Mouse (Mus musculus) c-Kit-negative CD71-positive TER-119-positive erythroid progenitor cells, embryonic 14.5 days (primary cell): ENCODE data around the gene 5031439G07Rik.
A peak's percentile ranks its signal among the peaks of the same experiment; 100 is the strongest.
"Not testable (repeated sequence)": the region's sequence is repeated elsewhere in the genome, so short reads cannot be mapped to it uniquely, and the experiment has no call there.

Source experiments
- DNase-seq: peaks from one replicate; pipeline ENCODE4 v3.0.0-alpha.2; 2013; ENCODE audit warnings: low read depth, low spot score

Gene 5031439G07Rik

GRCm38 (mm10) chr15:84987874-84988825 lies at the start of gene 5031439G07Rik:
5031439G07Rik (minus strand) TSS chr15:84988551.
- peak; percentile 78 for DNase-seq

GRCm38 (mm10) chr15:85037343-85037690 lies 49.0 kb upstream of the 5031439G07Rik start:
- no peak for DNase-seq

GRCm38 (mm10) chr15:85036566-85037342 lies 48.4 kb upstream of the 5031439G07Rik start:
- DNase-seq, result peak; percentile 94

- DNase-seq, result not testable (repeated sequence)
Observed at GRCm38 (mm10) chr15:85033916-85034315, 45.6 kb upstream of the 5031439G07Rik start.

- no peak for DNase-seq
Observed at GRCm38 (mm10) chr15:85031866-85032265, 43.5 kb upstream of the 5031439G07Rik start.

- DNase-seq, result not testable (repeated sequence)
Observed at GRCm38 (mm10) chr15:85030643-85031042, 42.3 kb upstream of the 5031439G07Rik start.

GRCm38 (mm10) chr15:85028648-85029047 lies 40.3 kb upstream of the 5031439G07Rik start, which contains the start of gene Fam118a:
Fam118a (plus strand) TSS chr15:85028948.
- not testable (repeated sequence) for DNase-seq

- DNase-seq, result no peak
Observed at GRCm38 (mm10) chr15:85027740-85028139, 39.4 kb upstream of the 5031439G07Rik start.

- no peak for DNase-seq
Observed at GRCm38 (mm10) chr15:85026197-85026596, 37.8 kb upstream of the 5031439G07Rik start.

- DNase-seq, result no peak
Observed at GRCm38 (mm10) chr15:85022211-85022610, 33.9 kb upstream of the 5031439G07Rik start.

GRCm38 (mm10) chr15:85016951-85017664 lies 28.8 kb upstream of the 5031439G07Rik start, which contains the start of gene Upk3a:
Upk3a (plus strand) TSS chr15:85017141.
- no peak for DNase-seq

- no peak for DNase-seq
Observed at GRCm38 (mm10) chr15:85015771-85016170, 27.4 kb upstream of the 5031439G07Rik start.

- DNase-seq, result no peak
Observed at GRCm38 (mm10) chr15:85012662-85013054, 24.3 kb upstream of the 5031439G07Rik start.

- no peak for DNase-seq
Observed at GRCm38 (mm10) chr15:85011895-85012661, 23.7 kb upstream of the 5031439G07Rik start.

- no peak for DNase-seq
Observed at GRCm38 (mm10) chr15:85009666-85010065, 21.3 kb upstream of the 5031439G07Rik start.

- DNase-seq, result peak; percentile 25
Observed at GRCm38 (mm10) chr15:85000984-85001982, 12.9 kb upstream of the 5031439G07Rik start.

- DNase-seq, result no peak
Observed at GRCm38 (mm10) chr15:84999911-85000310, 11.6 kb upstream of the 5031439G07Rik start.

- DNase-seq, result no peak
Observed at GRCm38 (mm10) chr15:84997768-84998454, 9.6 kb upstream of the 5031439G07Rik start.

GRCm38 (mm10) chr15:84995967-84996366 lies 7.6 kb upstream of the 5031439G07Rik start:
- DNase-seq, result peak; percentile 12
